ENCODE assay signal across 20 mouse cellular contexts in the genomic region with DNA sequence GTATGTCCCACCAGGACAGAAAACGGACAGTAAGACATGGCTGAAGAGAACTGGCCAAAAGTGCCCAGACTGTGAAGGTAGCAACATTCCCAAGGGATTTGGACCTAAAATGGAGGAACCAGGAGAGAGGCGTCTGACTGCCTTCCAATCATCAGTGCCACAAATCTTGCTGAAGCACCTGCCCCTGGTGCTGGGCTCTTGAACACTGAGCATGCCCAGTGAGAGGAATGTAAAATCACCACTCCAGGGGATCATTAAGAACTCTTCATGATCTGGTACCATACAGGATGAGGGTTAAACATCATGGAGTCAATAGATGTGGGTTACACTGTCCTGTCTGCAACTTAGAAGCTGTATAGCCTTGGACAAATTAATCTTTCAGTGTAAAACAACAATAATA. TPM values are rescaled to one million over a fixed set of nuclear protein-coding genes. Genes with fewer than 3 reads are reported as not detected.
DNase-seq lines count a peak whose midpoint lies in the region; ATAC-seq lines count a peak whose summit lies in the region.
"Had no signal": no experiment of that assay in that cellular context is flagged by ENCODE, and none has a peak within 500 bp of the region (broad histone marks: within the 10 kb centered on the region; RNA-seq: fewer than 3 reads in every experiment).

No protein-coding gene starts in this region.

- no peak overlapping the region for H3K4me2 ChIP-seq in midbrain, embryonic 14.5 days (ENCODE audit: low read length)
- H3K4me2 ChIP-seq in midbrain, embryonic 15.5 days: no peak overlapping the region
- H3K4me2 ChIP-seq: forebrain, embryonic 13.5 days had no signal

- H3K27me3 ChIP-seq in midbrain, embryonic 14.5 days (ENCODE audit: control insufficient read depth, insufficient read depth, low read length): no peaks in the 10 kb centered on the region
- H3K27me3 ChIP-seq in midbrain, embryonic 15.5 days (replicated peaks): no peaks in the 10 kb centered on the region
- H3K27me3 ChIP-seq: embryonic facial prominence, embryonic 12.5 days; forebrain, embryonic 13.5 days; forebrain, embryonic 15.5 days; Patski had no signal

- no peak overlapping the region for H3K4me3 ChIP-seq in midbrain, embryonic 14.5 days (replicated peaks; ENCODE audit: low read depth, low read length)
- no peak overlapping the region for H3K4me3 ChIP-seq in midbrain, embryonic 15.5 days
- H3K4me3 ChIP-seq: embryonic facial prominence, embryonic 12.5 days; forebrain, embryonic 13.5 days had no signal

- H3K4me1 ChIP-seq in midbrain, embryonic 14.5 days (ENCODE audit: control insufficient read depth, insufficient read depth, low read length): no peaks in the 10 kb centered on the region
- H3K4me1 ChIP-seq in midbrain, embryonic 15.5 days: peaks cover 6% of the 10 kb centered on the region; the same call in 1 of the 2 replicates

- peak; percentile 5 for DNase-seq in midbrain, embryonic 14.5 days
- peak; percentile 24 for DNase-seq in ES-CJ7 (ENCODE audit: low read depth, low spot score)
- no peak for DNase-seq in urinary bladder, adult 18-20 months (ENCODE audit: low spot score in 2 of 2)
- no peak for DNase-seq in gastrocnemius, postnatal 10 days
- DNase-seq: adrenal gland, adult 8-10 months; adrenal gland, postnatal 14 days; adrenal gland, postnatal 36 days; cerebellum, adult 11-12 months; cerebellum, adult 2 months; cerebellum, adult 9-10 months; cerebellum, postnatal 10 days; cerebellum, postnatal 25 days; forebrain, postnatal 0 days had no signal

- WGBS in midbrain, embryonic 14.5 days: 77% methylated on average over 2 of the region's 2 CpGs
- 68% methylated on average over 2 of the region's 2 CpGs for WGBS in midbrain, embryonic 15.5 days

- no peaks in the 10 kb centered on the region for H3K36me3 ChIP-seq in midbrain, embryonic 14.5 days (ENCODE audit: control insufficient read depth, insufficient read depth, low read length)
- H3K36me3 ChIP-seq in midbrain, embryonic 15.5 days (replicated peaks): no peaks in the 10 kb centered on the region
- H3K36me3 ChIP-seq: embryonic facial prominence, embryonic 12.5 days; forebrain, embryonic 15.5 days had no signal

- no peak for ATAC-seq in midbrain, embryonic 14.5 days (ENCODE audit: low FRiP score, low TSS enrichment)
- no peak for ATAC-seq in midbrain, embryonic 15.5 days (replicated peaks)
- ATAC-seq: activated CD4-positive, CD25-positive, alpha-beta regulatory T cell, adult 4 months; forebrain, embryonic 13.5 days; forebrain, embryonic 15.5 days; forebrain, postnatal 0 days; Patski had no signal

- H3K27ac ChIP-seq in midbrain, embryonic 14.5 days (replicated peaks; ENCODE audit: low read depth, low read length): no peak overlapping the region
- H3K27ac ChIP-seq in midbrain, embryonic 15.5 days: no peak overlapping the region
- H3K27ac ChIP-seq: embryonic facial prominence, embryonic 10.5 days; embryonic facial prominence, embryonic 12.5 days; forebrain, embryonic 13.5 days had no signal

- H3K9me3 ChIP-seq in midbrain, embryonic 14.5 days (ENCODE audit: control insufficient read depth, low read length): no peaks in the 10 kb centered on the region
- no peaks in the 10 kb centered on the region for H3K9me3 ChIP-seq in midbrain, embryonic 15.5 days
- H3K9me3 ChIP-seq: embryonic facial prominence, embryonic 10.5 days; embryonic facial prominence, embryonic 12.5 days; forebrain, embryonic 13.5 days; forebrain, embryonic 15.5 days had no signal

- no peak overlapping the region for H3K9ac ChIP-seq in midbrain, embryonic 14.5 days (replicated peaks; ENCODE audit: low read length)
- H3K9ac ChIP-seq in midbrain, embryonic 15.5 days: no peak overlapping the region
- H3K9ac ChIP-seq: embryonic facial prominence, embryonic 12.5 days; forebrain, embryonic 13.5 days; forebrain, embryonic 15.5 days; forebrain, postnatal 0 days had no signal

RNA-seq across cellular contexts. Expression of gene Knl1, which starts 1.8 kb away (rescaled TPM):
- 7.1 and 11.4 TPM in 2 replicates for polyA plus RNA-seq in midbrain, embryonic 14.5 days (2014; fragmentation: Nextera tagmentation; extraction: Ambion mirVana)
- polyA plus RNA-seq in midbrain, embryonic 15.5 days (2015; fragmentation: Nextera tagmentation; extraction: Ambion mirVana): 5.9 and 7.2 TPM in 2 replicates
- total RNA-seq in gastrocnemius, postnatal 10 days (2021): 1 to 10 TPM; 4.9 to 7.7 TPM

RNA-seq across cellular contexts. Expression of gene Rpusd2, which starts 10.6 kb away (rescaled TPM):
- 4.5 and 5.0 TPM in 2 replicates for polyA plus RNA-seq in midbrain, embryonic 14.5 days (2014; fragmentation: Nextera tagmentation; extraction: Ambion mirVana)
- 4.6 and 4.9 TPM in 2 replicates for polyA plus RNA-seq in midbrain, embryonic 15.5 days (2015; fragmentation: Nextera tagmentation; extraction: Ambion mirVana)
- 1 to 10 TPM; 3.8 to 4.3 TPM for total RNA-seq in gastrocnemius, postnatal 10 days (2021)

RNA-seq across cellular contexts. Expression of gene Ccdc32, which starts 16.0 kb away (rescaled TPM):
- 37.0 and 40.6 TPM in 2 replicates for polyA plus RNA-seq in midbrain, embryonic 14.5 days (2014; fragmentation: Nextera tagmentation; extraction: Ambion mirVana)
- polyA plus RNA-seq in midbrain, embryonic 15.5 days (2015; fragmentation: Nextera tagmentation; extraction: Ambion mirVana): 37.1 and 38.5 TPM in 2 replicates
- total RNA-seq in gastrocnemius, postnatal 10 days (2021): 1 to 10 TPM; 7.4 to 8.2 TPM

Comparison
In these comparisons a context has a peak if more than half of its experiments do, and no peak if none do; other contexts are left out.
1. DNase-seq: peak in midbrain, embryonic 14.5 days (single experiment) and ES-CJ7 (single experiment); none in urinary bladder, adult 18-20 months (0 of 2) and gastrocnemius, postnatal 10 days (single experiment).